Mouse (Mus musculus): ENCODE data around the gene Mbd3. TPM values are rescaled to one million over a fixed set of nuclear protein-coding genes. Genes with fewer than 3 reads are reported as not detected.

The Mbd3 gene
- polyA plus RNA-seq, 1 experiment = 110 TPM

- Histone ChIP-seq H3K27me3 (ENCODE audit: control insufficient read depth, insufficient read depth, low read length) (no peaks in the 10 kb centered on the region), H3K4me3 (ENCODE audit: extremely low read depth, insufficient read depth, insufficient read length) (peak overlapping the region; percentile 72), H3K27ac (ENCODE audit: insufficient read depth, low read length) (no peak overlapping the region), H3K36me3 (ENCODE audit: control insufficient read depth, insufficient read depth, low read length) (peaks cover 14% of the 10 kb centered on the region), H3K4me1 (ENCODE audit: control insufficient read depth, insufficient read depth, insufficient read length) (peaks cover 6% of the 10 kb centered on the region; the same call in 1 of the 2 replicates)
- DNase-seq (ENCODE audit: low read depth in 1 of 2, low spot score in 2 of 2) = no peak
- TF ChIP-seq POLR2A (IDR thresholded peaks at IDR 0.05; ENCODE audit: low read depth, low read length) (no peak), CTCF (IDR thresholded peaks at IDR 0.05; ENCODE audit: extremely low read depth, insufficient read depth, insufficient read length, insufficient replicate concordance) (peak; percentile 25; the same call in 1 of the 2 replicates)
- 44% methylated on average over 10 of the region's 10 CpGs for WGBS
Observed at GRCm38 (mm10) chr10:80405481-80406173, 6.3 kb upstream of the Mbd3 start.

- TF ChIP-seq CTCF (IDR thresholded peaks at IDR 0.05; ENCODE audit: extremely low read depth, insufficient read depth, insufficient read length, insufficient replicate concordance) (peak; percentile 48; the same call in 1 of the 2 replicates), POLR2A (IDR thresholded peaks at IDR 0.05; ENCODE audit: low read depth, low read length) (no peak)
- Histone ChIP-seq H3K36me3 (ENCODE audit: control insufficient read depth, insufficient read depth, low read length) (peaks cover 7% of the 10 kb centered on the region), H3K4me1 (ENCODE audit: control insufficient read depth, insufficient read depth, insufficient read length) (peaks cover 12% of the 10 kb centered on the region; the same call in 1 of the 2 replicates), H3K27ac (ENCODE audit: insufficient read depth, low read length) (no peak overlapping the region), H3K27me3 (ENCODE audit: control insufficient read depth, insufficient read depth, low read length) (no peaks in the 10 kb centered on the region), H3K4me3 (ENCODE audit: extremely low read depth, insufficient read depth, insufficient read length) (no peak overlapping the region)
- 95% methylated on average over 4 of the region's 4 CpGs for whole genome bisulfite sequencing
- DNase-seq (ENCODE audit: low read depth in 1 of 2, low spot score in 2 of 2) = no peak
Observed at GRCm38 (mm10) chr10:80403044-80403692, 3.8 kb upstream of the Mbd3 start.

GRCm38 (mm10) chr10:80400704-80401161 lies 1.4 kb upstream of the Mbd3 start:
- Histone ChIP-seq H3K4me1 (ENCODE audit: control insufficient read depth, insufficient read depth, insufficient read length) (peaks cover 19% of the 10 kb centered on the region; the same call in 1 of the 2 replicates), H3K4me3 (ENCODE audit: extremely low read depth, insufficient read depth, insufficient read length) (no peak overlapping the region), H3K27ac (ENCODE audit: insufficient read depth, low read length) (peak overlapping the region; percentile 91), H3K36me3 (ENCODE audit: control insufficient read depth, insufficient read depth, low read length) (peaks cover 7% of the 10 kb centered on the region), H3K27me3 (ENCODE audit: control insufficient read depth, insufficient read depth, low read length) (no peaks in the 10 kb centered on the region)
- TF ChIP-seq CTCF (IDR thresholded peaks at IDR 0.05; ENCODE audit: extremely low read depth, insufficient read depth, insufficient read length, insufficient replicate concordance) (no peak), POLR2A (IDR thresholded peaks at IDR 0.05; ENCODE audit: low read depth, low read length) (no peak)
- WGBS = 57% methylated on average over 4 of the region's 4 CpGs
- no peak for DNase-seq (ENCODE audit: low read depth in 1 of 2, low spot score in 2 of 2)

GRCm38 (mm10) chr10:80399973-80400703 lies 788 bp upstream of the Mbd3 start:
- peaks cover 19% of the 10 kb centered on the region; the same call in 1 of the 2 replicates for H3K4me1 ChIP-seq (ENCODE audit: control insufficient read depth, insufficient read depth, insufficient read length)
- peak overlapping the region; percentile 69 for H3K4me3 ChIP-seq (ENCODE audit: extremely low read depth, insufficient read depth, insufficient read length)
- 10% methylated on average over 17 of the region's 17 CpGs for WGBS
- peaks cover 8% of the 10 kb centered on the region for H3K36me3 ChIP-seq (ENCODE audit: control insufficient read depth, insufficient read depth, low read length)
- H3K27me3 ChIP-seq (ENCODE audit: control insufficient read depth, insufficient read depth, low read length) = no peaks in the 10 kb centered on the region
- H3K27ac ChIP-seq (ENCODE audit: insufficient read depth, low read length) = peak overlapping the region; percentile 91
- no peak for DNase-seq (ENCODE audit: low read depth in 1 of 2, low spot score in 2 of 2)
- TF ChIP-seq POLR2A (IDR thresholded peaks at IDR 0.05; ENCODE audit: low read depth, low read length) (no peak), CTCF (IDR thresholded peaks at IDR 0.05; ENCODE audit: extremely low read depth, insufficient read depth, insufficient read length, insufficient replicate concordance) (no peak)

GRCm38 (mm10) chr10:80398719-80399190 lies 595 bp downstream of the Mbd3 start:
- 1% methylated on average over 51 of the region's 59 CpGs for WGBS
- Histone ChIP-seq H3K27me3 (ENCODE audit: control insufficient read depth, insufficient read depth, low read length) (no peaks in the 10 kb centered on the region), H3K4me3 (ENCODE audit: extremely low read depth, insufficient read depth, insufficient read length) (peak overlapping the region; percentile 70), H3K36me3 (ENCODE audit: control insufficient read depth, insufficient read depth, low read length) (peaks cover 20% of the 10 kb centered on the region), H3K27ac (ENCODE audit: insufficient read depth, low read length) (peak overlapping the region; percentile 98), H3K4me1 (ENCODE audit: control insufficient read depth, insufficient read depth, insufficient read length) (peaks cover 19% of the 10 kb centered on the region; the same call in 1 of the 2 replicates)
- TF ChIP-seq POLR2A (IDR thresholded peaks at IDR 0.05; ENCODE audit: low read depth, low read length) (peak; percentile 8), CTCF (IDR thresholded peaks at IDR 0.05; ENCODE audit: extremely low read depth, insufficient read depth, insufficient read length, insufficient replicate concordance) (peak; percentile 1; the same call in 1 of the 2 replicates)
- peak; percentile 94 to 97 for DNase-seq (ENCODE audit: low read depth in 1 of 2, low spot score in 2 of 2)

GRCm38 (mm10) chr10:80398174-80398535 lies 1.2 kb downstream of the Mbd3 start:
- Histone ChIP-seq H3K4me3 (ENCODE audit: extremely low read depth, insufficient read depth, insufficient read length) (peak overlapping the region; percentile 57), H3K27ac (ENCODE audit: insufficient read depth, low read length) (peak overlapping the region; percentile 69; the same call in 1 of the 2 replicates), H3K27me3 (ENCODE audit: control insufficient read depth, insufficient read depth, low read length) (no peaks in the 10 kb centered on the region), H3K36me3 (ENCODE audit: control insufficient read depth, insufficient read depth, low read length) (peaks cover 24% of the 10 kb centered on the region), H3K4me1 (ENCODE audit: control insufficient read depth, insufficient read depth, insufficient read length) (peaks cover 19% of the 10 kb centered on the region; the same call in 1 of the 2 replicates)
- no peak for TF ChIP-seq POLR2A (IDR thresholded peaks at IDR 0.05; ENCODE audit: low read depth, low read length)
- TF ChIP-seq CTCF (IDR thresholded peaks at IDR 0.05; ENCODE audit: extremely low read depth, insufficient read depth, insufficient read length, insufficient replicate concordance) = no peak
- DNase-seq (ENCODE audit: low read depth in 1 of 2, low spot score in 2 of 2) = no peak
- 0% methylated on average over 1 of the region's 1 CpGs for WGBS

Measured in spleen, adult 2 months (tissue).